Mouse (Mus musculus): ENCODE measurements around the gene Vmn1r52.
"Not testable (repeated sequence)": the region's sequence is repeated elsewhere in the genome, so short reads cannot be mapped to it uniquely, and the experiment has no call there.

The Vmn1r52 gene

DNA sequence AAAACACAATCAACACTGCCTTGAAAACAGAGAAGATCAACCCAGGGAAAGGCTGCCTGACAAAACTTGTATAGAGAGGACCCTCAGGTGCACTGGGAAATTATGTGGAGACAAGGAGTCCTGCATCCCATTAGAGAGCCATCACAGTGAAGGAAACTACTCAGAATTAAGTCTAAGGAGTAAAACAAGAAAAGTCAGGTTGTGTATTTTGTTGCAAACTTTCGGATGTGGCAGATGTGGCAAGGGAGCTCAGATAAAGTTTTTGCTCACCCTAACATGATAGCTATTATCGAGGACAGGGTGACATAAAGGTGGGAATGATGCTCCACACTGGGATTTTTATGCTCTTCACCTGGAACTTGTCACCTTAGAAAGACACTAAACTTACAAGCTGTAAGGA, at the start of gene Vmn1r52:
Vmn1r52 (plus strand) TSS at position 301 of the 400 bp plus-strand sequence.
- no peak for DNase-seq (ENCODE audit: low spot score)

DNA sequence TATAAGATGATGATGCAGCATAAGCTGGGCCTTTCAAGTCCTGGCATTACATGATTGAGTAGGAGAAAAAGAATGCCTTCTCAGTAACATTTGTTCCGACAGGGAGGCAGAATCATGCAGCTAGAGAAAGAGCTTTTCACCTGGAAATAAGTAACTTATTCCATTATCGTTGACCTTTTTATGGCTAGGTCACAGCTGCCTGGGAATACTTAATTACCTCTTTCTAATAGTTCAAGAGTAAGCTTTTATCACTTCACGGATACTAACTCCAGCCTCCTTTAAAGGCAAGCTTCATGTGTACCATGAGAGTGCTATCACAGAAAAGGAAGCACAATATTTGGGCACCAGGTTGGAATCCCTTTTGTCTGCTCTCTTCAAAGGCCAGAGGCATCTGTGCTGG, 14.5 kb upstream of the Vmn1r52 start:
- DNase-seq (ENCODE audit: low spot score): no peak

DNA sequence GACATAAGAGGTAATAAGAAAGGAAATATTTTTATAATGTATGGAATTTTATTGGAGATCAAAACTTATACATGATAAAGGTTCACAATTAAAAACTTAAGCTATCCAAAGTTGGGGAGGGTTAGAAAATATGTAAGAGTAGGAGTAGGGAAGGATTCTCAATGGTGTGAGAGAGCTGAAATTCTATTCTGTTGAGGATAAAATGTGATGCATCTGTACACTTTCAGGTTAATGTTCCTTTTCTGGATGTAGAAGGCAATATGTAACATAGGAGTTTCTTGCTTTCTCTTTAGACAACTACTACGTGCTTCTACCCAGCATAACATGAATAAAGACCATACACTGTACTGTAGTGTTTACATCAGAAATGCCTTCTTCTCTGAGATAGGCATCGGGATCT, 27.9 kb downstream of the Vmn1r52 start, which contains the start of gene V1ra8:
V1ra8 (plus strand) TSS at position 301 of the 400 bp plus-strand sequence.
- DNase-seq (ENCODE audit: low spot score): not testable (repeated sequence)

DNA sequence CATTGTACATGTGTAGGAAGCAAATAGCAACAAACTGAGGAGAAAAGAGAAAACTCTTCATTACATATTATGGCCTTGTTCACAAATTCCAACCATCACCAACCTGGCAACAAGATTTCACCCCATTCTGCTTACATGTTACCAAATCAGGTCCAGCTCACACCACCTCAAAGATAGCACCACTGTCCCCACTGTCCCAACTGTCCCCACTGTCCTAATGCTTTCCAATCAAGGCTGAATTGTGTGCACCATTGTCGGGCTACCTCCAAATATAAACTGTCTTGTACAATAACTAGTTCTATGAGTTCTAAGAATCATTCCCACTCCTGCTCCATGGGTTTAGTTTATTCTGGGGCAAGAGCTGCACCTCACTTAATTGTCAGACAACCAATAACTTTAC, 49.7 kb downstream of the Vmn1r52 start, which contains the start of gene Vmn1r53:
Vmn1r53 (minus strand) TSS at position 101 of the 400 bp plus-strand sequence.
- DNase-seq (ENCODE audit: low spot score): no peak
